Mouse (Mus musculus) forebrain, embryonic 15.5 days (tissue): Measurements from ENCODE around the gene Cdk2ap2. TPM values are rescaled to one million over a fixed set of nuclear protein-coding genes. Genes with fewer than 3 reads are reported as not detected.

Experiments
- ATAC-seq: fragments of 200-750 bp; cut with Nextera tagmentation; replicated peaks from 2 replicates; pipeline ENCODE4 v1.8.0; 2017; ENCODE audit warnings: mild to moderate bottlenecking, moderate TSS enrichment, moderate library complexity
- H3K27ac ChIP-seq: fragments of 300-500 bp; sonication (generic); replicated peaks from 2 replicates; pipeline ENCODE4 v1.5.1; 2015; ENCODE audit warnings: mild to moderate bottlenecking, inconsistent platforms
- H3K27me3 ChIP-seq: fragments of 300-500 bp; sonication (generic); 2 replicates; pipeline ENCODE4 v1.6.1; 2015; ENCODE audit warnings: inconsistent platforms
- H3K36me3 ChIP-seq: fragments of 300-500 bp; sonication (generic); 2 replicates; pipeline ENCODE4 v1.6.1; 2015; ENCODE audit warnings: mild to moderate bottlenecking, inconsistent platforms
- H3K4me1 ChIP-seq: fragments of 300-500 bp; sonication (generic); 2 replicates; pipeline ENCODE4 v1.6.1; 2015; ENCODE audit warnings: inconsistent platforms
- H3K4me2 ChIP-seq: fragments of 300-500 bp; sonication (generic); replicated peaks from 2 replicates; pipeline ENCODE4 v1.6.1; 2015; ENCODE audit warnings: mild to moderate bottlenecking, inconsistent platforms
- H3K4me3 ChIP-seq: fragments of 300-500 bp; sonication (generic); 2 replicates; pipeline ENCODE4 v1.5.1; 2015; ENCODE audit warnings: mild to moderate bottlenecking, inconsistent platforms
- H3K9ac ChIP-seq: fragments of 300-500 bp; sonication (generic); replicated peaks from 2 replicates; pipeline ENCODE4 v1.6.1; 2015; ENCODE audit warnings: mild to moderate bottlenecking, inconsistent platforms
- H3K9me3 ChIP-seq: fragments of 300-500 bp; sonication (generic); 2 replicates; pipeline ENCODE4 v1.6.1; 2016; ENCODE audit warnings: inconsistent platforms
- WGBS: fragments of 180-500 bp; shearing (Covaris S2); methylation state at CpG from one replicate; pipeline ENCODE4 v1.1.7; 2015; ENCODE audit warnings: mixed read lengths; 5-methylcytosine and 5-hydroxymethylcytosine counted together
- polyA plus RNA-seq: library from polyadenylated mRNA; unstranded; fragments of >200 nt; fragmentation: Nextera tagmentation; extraction: Ambion mirVana; gene quantifications from 2 replicates; pipeline ENCODE4 v1.2.1, GENCODE M21; 2015

Gene Cdk2ap2
- polyA plus RNA-seq, 1 experiment from 2014 or later, result 83.2 TPM

DNA sequence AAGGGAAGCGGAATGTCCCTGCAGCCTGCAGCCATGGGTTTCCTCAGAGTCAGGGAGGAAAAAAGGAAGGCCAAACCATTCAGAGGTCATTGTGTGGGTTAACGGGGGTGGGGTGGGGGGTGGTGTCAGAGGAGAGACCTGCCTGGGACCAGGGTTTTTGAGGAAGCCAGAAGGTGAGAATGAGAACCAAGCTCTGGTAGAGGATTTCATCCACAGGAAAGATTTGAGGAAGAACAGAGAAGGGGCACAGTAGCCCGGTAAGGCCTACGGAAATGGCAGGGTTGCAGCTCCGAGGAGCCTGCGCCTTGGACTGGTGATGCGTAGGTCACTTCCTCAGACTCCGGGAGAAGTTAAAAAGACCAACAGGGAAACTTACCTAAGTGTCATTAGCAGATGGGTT lies 26.2 kb upstream of the Cdk2ap2 start:
- H3K4me3 ChIP-seq, result no peak overlapping the region
- 82% methylated on average over 8 of the region's 8 CpGs for WGBS
- H3K4me1 ChIP-seq, result no peaks in the 10 kb centered on the region
- H3K36me3 ChIP-seq, result no peaks in the 10 kb centered on the region
- H3K4me2 ChIP-seq, result no peak overlapping the region
- H3K9me3 ChIP-seq, result no peaks in the 10 kb centered on the region
- H3K9ac ChIP-seq, result no peak overlapping the region
- no peaks in the 10 kb centered on the region for H3K27me3 ChIP-seq
- no peak overlapping the region for H3K27ac ChIP-seq
- ATAC-seq, result no peak

DNA sequence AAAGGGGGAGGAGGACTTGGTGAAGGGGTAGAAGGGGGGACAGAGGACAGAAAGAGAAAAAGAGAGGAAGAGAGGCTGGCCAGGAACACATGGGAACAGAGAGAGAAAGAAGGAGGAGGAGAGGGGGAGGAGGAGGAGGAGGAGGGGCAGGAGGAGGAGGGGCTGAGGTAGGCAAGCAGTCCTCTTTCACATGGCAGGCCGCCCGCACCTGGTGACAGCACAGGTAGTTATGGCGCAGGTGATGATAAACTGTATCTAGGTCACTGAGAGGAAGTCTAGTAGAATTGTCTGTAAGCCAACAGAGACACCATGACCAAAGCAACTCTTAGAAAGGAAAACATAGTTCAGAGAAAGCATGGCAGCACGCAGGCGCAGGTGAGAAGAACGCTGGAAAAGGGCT lies 25.6 kb upstream of the Cdk2ap2 start:
- no peak overlapping the region for H3K4me3 ChIP-seq
- WGBS, result 89% methylated on average over 6 of the region's 6 CpGs
- no peak overlapping the region for H3K27ac ChIP-seq
- H3K4me2 ChIP-seq, result no peak overlapping the region
- H3K36me3 ChIP-seq, result no peaks in the 10 kb centered on the region
- no peaks in the 10 kb centered on the region for H3K27me3 ChIP-seq
- H3K4me1 ChIP-seq, result no peaks in the 10 kb centered on the region
- H3K9me3 ChIP-seq, result no peaks in the 10 kb centered on the region
- H3K9ac ChIP-seq, result no peak overlapping the region
- ATAC-seq, result no peak

DNA sequence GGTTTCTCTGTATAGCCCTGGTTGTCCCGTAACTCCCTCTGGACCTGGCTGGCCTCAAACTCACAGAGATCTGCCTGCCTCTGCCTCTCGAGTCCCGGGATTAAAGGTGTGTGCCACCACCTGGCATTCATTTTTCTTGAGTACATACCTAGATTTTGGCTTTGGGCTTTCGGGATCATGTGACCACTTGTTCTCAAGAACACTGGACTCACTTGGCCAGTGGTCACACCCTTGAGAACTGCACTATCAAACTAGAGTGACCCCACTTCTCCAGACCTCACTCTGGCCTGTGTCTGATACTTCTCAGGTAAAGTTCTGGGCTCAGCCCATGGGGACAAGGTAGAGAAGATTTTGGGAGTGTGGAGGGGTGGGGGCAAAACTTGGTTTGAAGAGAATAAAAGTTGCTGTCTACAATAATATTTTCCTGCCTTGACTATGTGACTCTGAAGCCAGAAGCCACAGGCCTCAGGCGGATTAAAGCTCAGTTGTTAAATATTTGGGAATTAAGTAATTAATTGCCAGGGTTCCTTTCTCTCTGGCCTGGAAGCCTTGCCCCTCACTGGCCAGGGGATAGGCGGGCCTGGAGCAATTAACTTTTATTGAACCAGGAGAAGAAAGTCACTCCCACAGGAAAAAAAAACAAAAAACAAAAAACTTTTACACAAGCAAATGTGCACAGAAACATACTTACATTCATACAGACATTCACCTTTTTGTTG lies 24.1 kb upstream of the Cdk2ap2 start:
- Histone ChIP-seq H3K4me2 (no peak overlapping the region), H3K9me3 (no peaks in the 10 kb centered on the region), H3K9ac (no peak overlapping the region), H3K36me3 (no peaks in the 10 kb centered on the region), H3K4me3 (no peak overlapping the region), H3K27me3 (no peaks in the 10 kb centered on the region), H3K4me1 (no peaks in the 10 kb centered on the region), H3K27ac (no peak overlapping the region)
- 77% methylated on average over 6 of the region's 6 CpGs for WGBS
- no peak for ATAC-seq

DNA sequence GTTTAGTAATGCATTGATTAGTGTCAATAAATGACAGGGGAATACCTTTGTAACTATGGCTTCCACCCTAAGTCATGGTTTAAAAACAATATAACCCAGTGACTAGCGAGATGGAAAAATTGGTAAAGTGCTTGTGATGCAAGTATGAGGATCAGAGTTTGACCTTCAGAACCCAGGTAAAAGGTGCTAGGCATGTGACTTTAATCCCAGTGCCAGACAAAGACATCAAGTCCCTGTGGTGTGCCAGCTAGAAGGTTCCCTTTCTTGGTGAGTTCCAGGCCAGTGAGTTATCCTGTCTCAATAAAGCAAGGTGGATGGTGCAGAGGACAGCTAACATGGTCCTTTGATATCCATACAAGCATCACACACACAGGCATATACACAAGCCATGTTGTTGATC lies 21.5 kb upstream of the Cdk2ap2 start:
- no peak overlapping the region for H3K4me3 ChIP-seq
- ATAC-seq, result no peak
- H3K27me3 ChIP-seq, result no peaks in the 10 kb centered on the region
- no peak overlapping the region for H3K9ac ChIP-seq
- no peak overlapping the region for H3K27ac ChIP-seq
- no peaks in the 10 kb centered on the region for H3K4me1 ChIP-seq
- 82% methylated on average over 1 of the region's 1 CpGs for WGBS
- H3K36me3 ChIP-seq, result no peaks in the 10 kb centered on the region
- no peak overlapping the region for H3K4me2 ChIP-seq
- no peaks in the 10 kb centered on the region for H3K9me3 ChIP-seq

DNA sequence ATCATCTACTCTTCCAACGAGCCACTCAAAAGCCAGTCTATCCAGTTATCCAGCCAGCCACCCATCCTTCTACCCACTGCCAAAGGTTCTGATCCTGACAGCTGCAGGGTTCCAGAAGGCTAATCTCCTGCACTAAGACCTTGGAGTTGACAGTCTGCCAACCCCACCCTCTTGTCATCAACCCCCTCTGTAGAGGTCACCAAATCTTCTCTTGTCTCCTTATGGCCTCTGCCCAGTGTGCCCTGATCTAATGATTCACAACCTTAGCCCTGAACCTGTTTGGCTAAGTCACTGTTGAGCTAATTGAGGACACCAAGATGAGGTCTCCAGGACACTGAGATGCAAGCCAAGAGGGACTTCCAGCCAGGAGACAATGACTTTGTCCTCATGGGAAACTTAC lies 17.4 kb upstream of the Cdk2ap2 start:
- H3K4me3 ChIP-seq, result no peak overlapping the region
- H3K36me3 ChIP-seq, result no peaks in the 10 kb centered on the region
- 80% methylated on average over 1 of the region's 1 CpGs for WGBS
- no peak overlapping the region for H3K9ac ChIP-seq
- no peaks in the 10 kb centered on the region for H3K27me3 ChIP-seq
- H3K4me2 ChIP-seq, result no peak overlapping the region
- no peak for ATAC-seq
- no peak overlapping the region for H3K27ac ChIP-seq
- H3K4me1 ChIP-seq, result no peaks in the 10 kb centered on the region
- H3K9me3 ChIP-seq, result no peaks in the 10 kb centered on the region

DNA sequence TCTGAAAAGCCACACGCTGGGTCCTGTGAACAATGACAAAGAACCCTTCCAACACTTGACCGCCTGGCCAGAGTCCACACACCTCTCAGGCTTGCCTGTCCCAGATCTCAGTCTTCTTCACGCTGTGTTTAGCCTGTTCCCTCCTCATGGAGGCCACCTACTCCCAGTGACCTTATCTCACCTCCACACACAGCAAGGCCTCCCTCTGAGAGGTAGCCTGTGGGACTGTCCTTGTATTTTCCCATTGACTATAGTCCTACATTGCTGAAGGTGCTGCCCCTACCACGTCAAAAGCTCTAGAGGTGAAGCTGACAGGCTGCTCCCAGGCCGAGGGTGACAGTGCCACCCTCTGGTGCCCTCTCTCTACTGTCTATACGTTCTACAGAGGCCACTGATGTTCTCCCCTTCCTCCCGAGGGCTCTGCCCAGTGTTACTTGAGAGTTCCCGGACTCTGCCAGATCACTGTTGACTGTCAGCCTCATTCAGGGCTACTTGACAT lies 16.4 kb upstream of the Cdk2ap2 start:
- H3K4me1 ChIP-seq, result no peaks in the 10 kb centered on the region
- H3K27ac ChIP-seq, result no peak overlapping the region
- 65% methylated on average over 8 of the region's 8 CpGs for WGBS
- no peak overlapping the region for H3K9ac ChIP-seq
- no peak overlapping the region for H3K4me2 ChIP-seq
- no peaks in the 10 kb centered on the region for H3K27me3 ChIP-seq
- no peak for ATAC-seq
- no peak overlapping the region for H3K4me3 ChIP-seq
- H3K36me3 ChIP-seq, result no peaks in the 10 kb centered on the region
- H3K9me3 ChIP-seq, result no peaks in the 10 kb centered on the region

DNA sequence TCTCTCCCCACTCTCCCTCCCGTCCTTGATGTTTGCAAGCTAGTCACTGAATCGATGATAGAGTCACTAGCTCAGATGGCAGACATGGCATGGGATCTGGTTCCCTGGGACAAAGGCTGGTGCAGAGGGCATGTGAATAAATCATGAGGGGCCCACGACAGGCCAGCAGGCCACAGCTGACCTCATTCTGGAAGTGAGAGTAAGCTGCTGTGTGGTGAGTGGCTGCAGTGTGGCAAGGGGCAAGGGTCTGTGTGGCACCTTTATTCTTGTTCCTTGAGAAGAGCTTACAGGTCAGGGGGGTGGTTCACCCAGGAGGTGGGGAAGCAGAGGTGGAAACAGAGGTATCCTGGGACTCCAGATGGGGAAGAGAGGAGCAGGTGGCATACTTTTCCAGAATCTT lies 15.6 kb upstream of the Cdk2ap2 start, which contains the start of gene Cabp2:
Gene Cabp2, plus strand, starts transcription at position 185 of the 400 bp plus-strand sequence.
- Histone ChIP-seq H3K9ac (no peak within 1 kb of the TSS), H3K4me3 (no peak within 1 kb of the TSS), H3K27me3 (no peaks in the 10 kb centered on the region), H3K9me3 (no peaks in the 10 kb centered on the region), H3K4me2 (no peak within 1 kb of the TSS), H3K4me1 (no peaks in the 10 kb centered on the region), H3K27ac (no peak within 1 kb of the TSS), H3K36me3 (no peaks in the 10 kb centered on the region)
- WGBS, result 65% methylated on average over 3 of the region's 3 CpGs
- no peak for ATAC-seq

DNA sequence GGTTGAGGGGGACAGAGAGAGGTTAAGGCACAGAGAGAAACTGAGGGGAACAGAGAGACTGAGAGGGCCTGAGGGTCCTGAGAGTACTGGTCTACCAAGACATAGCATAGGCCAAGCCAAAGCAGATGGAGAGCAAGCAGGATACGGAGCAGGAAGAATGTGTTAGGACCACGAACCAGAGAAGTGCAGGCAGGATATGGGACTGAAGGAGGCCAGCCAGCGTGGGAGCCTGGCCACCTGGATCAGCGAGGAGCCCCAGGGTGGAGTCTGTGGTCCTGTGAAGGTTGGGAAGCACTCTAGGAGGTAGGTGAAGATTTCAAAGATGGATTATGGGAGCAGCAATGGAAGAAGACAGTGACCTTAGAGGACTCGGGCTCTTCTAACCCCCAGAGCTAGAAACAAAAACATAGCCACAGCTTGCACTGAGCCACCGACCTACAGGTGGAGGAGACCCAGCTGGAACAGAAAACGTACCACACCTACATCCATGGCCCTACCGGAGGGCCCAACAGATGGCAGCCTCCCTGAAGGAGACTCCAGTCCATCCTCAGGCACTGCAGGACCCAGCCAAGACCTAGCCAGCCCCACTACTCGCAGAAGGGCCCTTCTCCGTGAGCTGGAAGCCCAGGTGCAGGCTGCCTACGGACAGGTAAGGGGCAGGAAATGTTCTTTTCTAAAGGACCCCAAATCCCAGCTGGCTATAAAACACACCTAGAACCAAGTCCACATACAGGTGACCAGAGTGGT lies 14.6 kb upstream of the Cdk2ap2 start:
- Histone ChIP-seq H3K9me3 (no peaks in the 10 kb centered on the region), H3K4me2 (no peak overlapping the region), H3K27ac (no peak overlapping the region), H3K4me1 (no peaks in the 10 kb centered on the region), H3K27me3 (no peaks in the 10 kb centered on the region), H3K36me3 (no peaks in the 10 kb centered on the region), H3K9ac (no peak overlapping the region), H3K4me3 (no peak overlapping the region)
- no peak for ATAC-seq
- 84% methylated on average over 11 of the region's 11 CpGs for WGBS

DNA sequence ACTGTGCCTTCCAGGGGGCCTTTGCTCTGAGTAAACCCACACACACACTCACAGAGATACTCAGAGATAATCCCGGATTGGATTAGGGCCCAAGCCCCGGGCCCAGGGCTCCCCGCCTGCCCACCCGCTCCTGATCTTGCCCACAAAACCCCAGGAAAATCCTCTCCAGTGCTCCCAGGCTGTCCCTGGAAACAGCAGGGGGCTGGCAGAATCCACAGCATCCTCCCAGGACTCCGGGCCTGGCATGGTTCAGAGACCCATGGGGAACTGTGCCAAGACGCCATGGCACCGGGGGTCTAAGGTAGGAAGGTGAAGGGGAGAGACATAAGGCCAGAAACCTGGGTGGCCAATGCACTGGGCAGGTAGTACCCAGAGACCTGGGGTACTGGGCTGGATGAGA lies 13.7 kb upstream of the Cdk2ap2 start:
- H3K9ac ChIP-seq, result no peak overlapping the region
- H3K27ac ChIP-seq, result no peak overlapping the region
- no peak for ATAC-seq
- no peak overlapping the region for H3K4me3 ChIP-seq
- H3K36me3 ChIP-seq, result no peaks in the 10 kb centered on the region
- WGBS, result 81% methylated on average over 7 of the region's 7 CpGs
- H3K27me3 ChIP-seq, result no peaks in the 10 kb centered on the region
- no peak overlapping the region for H3K4me2 ChIP-seq
- H3K9me3 ChIP-seq, result no peaks in the 10 kb centered on the region
- no peaks in the 10 kb centered on the region for H3K4me1 ChIP-seq

DNA sequence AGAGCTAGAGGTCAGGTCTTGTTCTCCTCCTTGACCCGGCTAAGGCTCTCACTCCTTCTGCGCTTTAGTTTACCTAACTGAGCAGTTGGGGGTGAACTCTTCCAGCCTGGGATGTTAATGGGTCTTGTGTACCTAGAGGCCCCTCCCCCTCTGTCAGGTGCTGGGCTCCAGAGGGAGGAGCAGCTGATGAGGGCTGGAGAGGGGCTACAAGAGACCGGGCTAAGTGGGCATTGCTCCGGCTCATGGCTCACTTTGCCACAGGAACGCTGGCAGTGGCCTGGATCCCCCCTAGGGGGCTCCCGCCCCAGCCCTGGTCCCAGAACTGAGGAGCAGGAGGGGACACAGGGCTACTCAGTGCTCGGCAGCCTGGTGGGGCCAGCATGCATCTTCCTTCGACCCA lies 13.2 kb upstream of the Cdk2ap2 start:
- no peaks in the 10 kb centered on the region for H3K27me3 ChIP-seq
- no peak overlapping the region for H3K9ac ChIP-seq
- no peaks in the 10 kb centered on the region for H3K9me3 ChIP-seq
- 36% methylated on average over 8 of the region's 8 CpGs for WGBS
- no peak overlapping the region for H3K4me3 ChIP-seq
- no peaks in the 10 kb centered on the region for H3K36me3 ChIP-seq
- no peaks in the 10 kb centered on the region for H3K4me1 ChIP-seq
- no peak overlapping the region for H3K4me2 ChIP-seq
- no peak for ATAC-seq
- H3K27ac ChIP-seq, result no peak overlapping the region

DNA sequence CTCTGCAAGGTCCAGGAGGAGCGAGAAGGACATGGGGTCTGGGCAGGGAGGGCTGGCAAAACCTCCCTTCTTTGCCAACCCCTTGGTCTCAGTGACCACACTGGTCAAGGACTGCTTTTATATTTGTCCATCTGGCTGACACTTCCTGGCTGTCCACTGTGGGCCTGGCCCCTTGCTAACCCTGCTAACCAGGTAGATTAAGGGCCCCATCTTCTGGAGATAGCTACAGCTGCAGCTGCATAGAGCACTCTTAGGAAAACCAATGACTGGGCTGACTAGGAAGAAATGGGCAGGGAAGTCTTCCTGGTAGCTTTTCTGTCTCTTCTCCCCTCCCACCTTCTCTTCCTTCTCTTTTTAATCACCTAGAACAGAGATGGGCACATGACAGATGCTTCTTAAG lies 12.0 kb upstream of the Cdk2ap2 start:
- Histone ChIP-seq H3K4me1 (no peaks in the 10 kb centered on the region), H3K9me3 (no peaks in the 10 kb centered on the region), H3K36me3 (no peaks in the 10 kb centered on the region), H3K27me3 (no peaks in the 10 kb centered on the region), H3K27ac (no peak overlapping the region), H3K4me3 (no peak overlapping the region), H3K9ac (no peak overlapping the region), H3K4me2 (no peak overlapping the region)
- 94% methylated on average over 1 of the region's 1 CpGs for WGBS
- ATAC-seq, result no peak

DNA sequence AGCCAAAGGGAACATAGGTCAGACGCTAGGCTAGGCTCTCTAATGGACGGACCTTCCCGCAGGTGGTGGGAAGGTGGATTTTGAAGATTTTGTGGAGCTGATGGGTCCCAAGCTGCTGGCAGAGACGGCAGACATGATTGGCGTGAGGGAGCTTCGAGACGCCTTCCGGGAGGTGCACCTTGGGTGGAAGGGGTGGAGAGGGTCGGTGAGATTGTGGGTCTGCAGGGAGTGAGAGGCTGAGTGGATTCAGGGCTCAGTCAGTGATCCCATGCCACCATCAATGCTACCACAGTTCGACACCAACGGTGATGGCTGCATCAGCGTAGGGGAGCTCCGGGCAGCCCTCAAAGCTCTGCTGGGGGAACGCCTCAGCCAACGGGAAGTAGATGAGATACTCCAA lies 10.8 kb upstream of the Cdk2ap2 start:
- no peak for ATAC-seq
- H3K4me2 ChIP-seq, result no peak overlapping the region
- WGBS, result 96% methylated on average over 15 of the region's 15 CpGs
- H3K27ac ChIP-seq, result no peak overlapping the region
- H3K9me3 ChIP-seq, result no peaks in the 10 kb centered on the region
- no peak overlapping the region for H3K9ac ChIP-seq
- H3K36me3 ChIP-seq, result no peaks in the 10 kb centered on the region
- H3K4me3 ChIP-seq, result no peak overlapping the region
- no peaks in the 10 kb centered on the region for H3K4me1 ChIP-seq
- no peaks in the 10 kb centered on the region for H3K27me3 ChIP-seq
